Mouse (Mus musculus) E14TG2a.4 (cell line): ENCODE measurements at regions not wholly inside any gene's neighbourhood (a gene's known extent, or its start where the extent isn't known, plus 50 kb on each side); places are given as distances from the start of the nearest gene placed in this dataset.

ENCODE experiments used
- CTCF ChIP-seq: conservative IDR thresholded peaks from 2 replicates; pipeline ENCODE4 v1.5.1; 2014; ENCODE audit warnings: low read length
- NANOG ChIP-seq: IDR thresholded peaks from 2 replicates; pipeline ENCODE4 v1.6.1; 2014; ENCODE audit warnings: borderline replicate concordance, low read length, mixed read lengths
- POU5F1 ChIP-seq: IDR thresholded peaks from 2 replicates; pipeline ENCODE4 v1.6.1; 2014; ENCODE audit warnings: low read length, borderline replicate concordance

- TF ChIP-seq CTCF (no peak), POU5F1 (no peak), NANOG (no peak)
These were observed 133.6 kb upstream of the Zfp64 start for GRCm38 (mm10) chr2:169088870-169089484.
